30 mouse cellular contexts compared by ENCODE assay signal in genomic region chr2:164758692-164759091, GRCm38 (mm10). TPM values are rescaled to one million over a fixed set of nuclear protein-coding genes. Genes with fewer than 3 reads are reported as not detected.
DNase-seq lines count a peak whose midpoint lies in the region; ATAC-seq and TF ChIP-seq lines count a peak whose summit lies in the region.
"Had no signal": no experiment of that assay in that cellular context is flagged by ENCODE, and none has a peak within 500 bp of the region (broad histone marks: within the 10 kb centered on the region; RNA-seq: fewer than 3 reads in every experiment).

No protein-coding gene starts in this region.

- DNase-seq in heart, adult 2 months, result no peak
- DNase-seq in c-Kit-negative CD71-positive TER-119-positive erythroid progenitor cells, embryonic 14.5 days (ENCODE audit: low read depth, low spot score), result peak; percentile 67
- peak; percentile 82 for DNase-seq in liver
- no peak for DNase-seq in left cerebral cortex, adult 2 months (ENCODE audit: extremely low spot score in 1 of 2, low spot score in 2 of 2)
- DNase-seq: adrenal gland, postnatal 14 days; cerebellum, adult 11-12 months; cerebellum, postnatal 10 days; kidney, adult 2 months; layer of hippocampus, adult 9-11 months; left cerebral cortex, postnatal 4 days; lung, postnatal 4 days; right cerebral cortex, adult 18-20 months; thymus, adult 18-20 months; thymus, postnatal 36 days had no signal

- peaks cover 38% of the 10 kb centered on the region for H3K4me1 ChIP-seq in heart, embryonic 12.5 days (replicated peaks)
- H3K4me1 ChIP-seq in heart, adult 2 months (ENCODE audit: control insufficient read depth, insufficient read depth, low read length), result peaks cover 1% of the 10 kb centered on the region; the same call in 1 of the 2 replicates
- H3K4me1 ChIP-seq in liver, embryonic 16.5 days (ENCODE audit: control insufficient read depth, low read depth, low read length), result peaks cover 60% of the 10 kb centered on the region
- no peaks in the 10 kb centered on the region for H3K4me1 ChIP-seq in neural tube, embryonic 15.5 days
- H3K4me1 ChIP-seq: embryonic facial prominence, embryonic 10.5 days; forebrain, embryonic 12.5 days; limb, embryonic 15.5 days had no signal

- no peak overlapping the region for H3K9ac ChIP-seq in heart, embryonic 12.5 days
- H3K9ac ChIP-seq in heart, adult 2 months (ENCODE audit: low read depth, low read length), result no peak overlapping the region
- H3K9ac ChIP-seq in liver, embryonic 16.5 days (ENCODE audit: low read depth, low read length), result peak overlapping the region; percentile 63
- no peak overlapping the region for H3K9ac ChIP-seq in neural tube, embryonic 15.5 days (replicated peaks)
- H3K9ac ChIP-seq: forebrain, embryonic 12.5 days; hindbrain, embryonic 14.5 days; limb, embryonic 15.5 days had no signal

- peak; percentile 72 for ATAC-seq in heart, embryonic 12.5 days (ENCODE audit: insufficient number of reproducible peaks, low FRiP score)
- ATAC-seq in liver, embryonic 16.5 days (ENCODE audit: low read depth), result peak; percentile 69
- ATAC-seq in neural tube, embryonic 15.5 days (ENCODE audit: low FRiP score), result no peak
- ATAC-seq: CD4-positive, CD25-positive, alpha-beta regulatory T cell, adult 4 months; inflammation-experienced regulatory T-cells, adult 6 months; midbrain, embryonic 16.5 days had no signal

- no peak overlapping the region for H3K4me2 ChIP-seq in heart, embryonic 12.5 days
- H3K4me2 ChIP-seq in liver, embryonic 16.5 days (ENCODE audit: low read depth, low read length), result peak overlapping the region; percentile 55
- H3K4me2 ChIP-seq in neural tube, embryonic 15.5 days, result no peak overlapping the region
- H3K4me2 ChIP-seq: forebrain, embryonic 12.5 days; hindbrain, embryonic 14.5 days; limb, embryonic 15.5 days had no signal

- H3K27me3 ChIP-seq in heart, embryonic 12.5 days (replicated peaks), result no peaks in the 10 kb centered on the region
- H3K27me3 ChIP-seq in heart, adult 2 months (ENCODE audit: control insufficient read depth, insufficient read depth, low read length), result no peaks in the 10 kb centered on the region
- no peaks in the 10 kb centered on the region for H3K27me3 ChIP-seq in liver, embryonic 16.5 days (ENCODE audit: control insufficient read depth, insufficient read depth, low read depth, low read length)
- H3K27me3 ChIP-seq in neural tube, embryonic 15.5 days (replicated peaks), result no peaks in the 10 kb centered on the region
- H3K27me3 ChIP-seq: forebrain, embryonic 12.5 days; limb, embryonic 15.5 days had no signal

- no peak for TF ChIP-seq CTCF in heart, adult 2 months (IDR thresholded peaks at IDR 0.05)
- TF ChIP-seq CTCF in left cerebral cortex, adult 2 months (IDR thresholded peaks at IDR 0.05), result no peak

- H3K79me2 ChIP-seq in heart, adult 2 months (replicated peaks; ENCODE audit: control insufficient read depth, insufficient read depth, low read length), result no peaks in the 10 kb centered on the region

- no peak for TF ChIP-seq POLR2A in heart, adult 2 months (IDR thresholded peaks at IDR 0.05; ENCODE audit: insufficient read depth, low read depth, low read length)

- no peak for TF ChIP-seq EP300 in heart, adult 2 months (IDR thresholded peaks at IDR 0.05; ENCODE audit: insufficient read depth, low read depth, low read length)

- H3K36me3 ChIP-seq in heart, embryonic 12.5 days, result peaks cover 99% of the 10 kb centered on the region
- H3K36me3 ChIP-seq in heart, adult 2 months (ENCODE audit: control insufficient read depth, insufficient read depth, low read length), result peaks cover 17% of the 10 kb centered on the region
- H3K36me3 ChIP-seq in liver, embryonic 16.5 days (ENCODE audit: control insufficient read depth, insufficient read depth), result peaks cover 76% of the 10 kb centered on the region
- H3K36me3 ChIP-seq in neural tube, embryonic 15.5 days, result peaks cover 100% of the 10 kb centered on the region

- WGBS in heart, embryonic 12.5 days, result 53% methylated on average over 1 of the region's 1 CpGs
- 63% methylated on average over 1 of the region's 1 CpGs for WGBS in heart, adult 2 months
- 50% methylated on average over 1 of the region's 1 CpGs for WGBS in liver, embryonic 16.5 days (ENCODE audit: insufficient replicate concordance)
- WGBS in neural tube, embryonic 15.5 days, result 89% methylated on average over 1 of the region's 1 CpGs

- no peaks in the 10 kb centered on the region for H3K9me3 ChIP-seq in heart, embryonic 12.5 days (replicated peaks)
- H3K9me3 ChIP-seq in liver, embryonic 16.5 days (replicated peaks; ENCODE audit: control insufficient read depth, low read length), result no peaks in the 10 kb centered on the region
- no peaks in the 10 kb centered on the region for H3K9me3 ChIP-seq in neural tube, embryonic 15.5 days (replicated peaks)
- H3K9me3 ChIP-seq: embryonic facial prominence, embryonic 10.5 days; forebrain, embryonic 12.5 days; limb, embryonic 15.5 days had no signal

- H3K27ac ChIP-seq in heart, embryonic 12.5 days (ENCODE audit: poor library complexity, severe bottlenecking), result no peak overlapping the region
- H3K27ac ChIP-seq in heart, adult 2 months, result no peak overlapping the region
- H3K27ac ChIP-seq in liver, embryonic 16.5 days (ENCODE audit: low read length), result peak overlapping the region; percentile 93
- no peak overlapping the region for H3K27ac ChIP-seq in neural tube, embryonic 15.5 days (replicated peaks)
- H3K27ac ChIP-seq in left cerebral cortex, adult 2 months, result no peak overlapping the region
- H3K27ac ChIP-seq: embryonic facial prominence, embryonic 10.5 days; forebrain, embryonic 12.5 days; gastrocnemius, adult 2 months; hindbrain, embryonic 14.5 days; kidney, postnatal 0 days; limb, embryonic 15.5 days had no signal

- no peak overlapping the region for H3K4me3 ChIP-seq in heart, embryonic 12.5 days
- no peak overlapping the region for H3K4me3 ChIP-seq in heart, adult 2 months
- peak overlapping the region; percentile 2; the same call in 1 of the 2 replicates for H3K4me3 ChIP-seq in liver, embryonic 16.5 days (ENCODE audit: low read depth, low read length)
- no peak overlapping the region for H3K4me3 ChIP-seq in neural tube, embryonic 15.5 days (replicated peaks)
- H3K4me3 ChIP-seq in left cerebral cortex, adult 2 months, result no peak overlapping the region
- H3K4me3 ChIP-seq: embryonic facial prominence, embryonic 10.5 days; forebrain, embryonic 12.5 days; gastrocnemius, adult 2 months; limb, embryonic 15.5 days had no signal

- intact Hi-C loops in heart, adult 2 months (cut with DNase I), result no loop called here
- intact Hi-C loops in left cerebral cortex, adult 2 months (cut with DNase I), result no loop called here

RNA-seq across cellular contexts. Expression of gene Ube2c, which starts 11.0 kb away (rescaled TPM):
- polyA plus RNA-seq in heart, embryonic 12.5 days (2016; fragmentation: Nextera tagmentation; extraction: Ambion mirVana), result 455 and 459 TPM in 2 replicates
- 1 to 10 TPM; 1.5 to 4.2 TPM for total RNA-seq in heart, adult 2 months (2021)
- polyA plus RNA-seq in heart, adult 2 months (2012; rRNA removed), result 3.0 and 7.3 TPM in 2 replicates
- 632 and 661 TPM in 2 replicates for polyA plus RNA-seq in liver, embryonic 16.5 days (2015; fragmentation: Nextera tagmentation; extraction: Ambion mirVana)
- 42.8 and 134 TPM in 2 replicates for polyA plus RNA-seq in neural tube, embryonic 15.5 days (2015; fragmentation: Nextera tagmentation; extraction: Ambion mirVana)
- under 1 TPM in 1 of 2 experiments, not detected in 1; 0.36 TPM for total RNA-seq in left cerebral cortex, adult 2 months (2021)

RNA-seq across cellular contexts. Expression of gene Dnttip1, which starts 12.9 kb away (rescaled TPM):
- polyA plus RNA-seq in heart, embryonic 12.5 days (2016; fragmentation: Nextera tagmentation; extraction: Ambion mirVana), result 62.9 and 71.0 TPM in 2 replicates
- total RNA-seq in heart, adult 2 months (2021), result 10 to 100 TPM; 21.8 to 21.9 TPM
- 15.0 and 15.9 TPM in 2 replicates for polyA plus RNA-seq in heart, adult 2 months (2012; rRNA removed)
- polyA plus RNA-seq in liver, embryonic 16.5 days (2015; fragmentation: Nextera tagmentation; extraction: Ambion mirVana), result 40.1 and 43.1 TPM in 2 replicates
- polyA plus RNA-seq in neural tube, embryonic 15.5 days (2015; fragmentation: Nextera tagmentation; extraction: Ambion mirVana), result 51.0 and 56.4 TPM in 2 replicates
- total RNA-seq in left cerebral cortex, adult 2 months (2021), result 10 to 100 TPM; 37.6 to 37.9 TPM

RNA-seq across cellular contexts. Expression of gene Wfdc3, which starts 13.0 kb away (rescaled TPM):
- polyA plus RNA-seq in heart, embryonic 12.5 days (2016; fragmentation: Nextera tagmentation; extraction: Ambion mirVana), result 0.32 and 0.71 TPM in 2 replicates
- total RNA-seq in heart, adult 2 months (2021), result not detected
- polyA plus RNA-seq in heart, adult 2 months (2012; rRNA removed), result 0.31 and 0.50 TPM in 2 replicates
- 1.5 and 1.7 TPM in 2 replicates for polyA plus RNA-seq in liver, embryonic 16.5 days (2015; fragmentation: Nextera tagmentation; extraction: Ambion mirVana)
- 1.1 and 1.3 TPM in 2 replicates for polyA plus RNA-seq in neural tube, embryonic 15.5 days (2015; fragmentation: Nextera tagmentation; extraction: Ambion mirVana)
- 1 to 10 TPM; 1.4 to 1.6 TPM for total RNA-seq in left cerebral cortex, adult 2 months (2021)
- total RNA-seq: gastrocnemius, adult 2 months; gastrocnemius, postnatal 4 days; megakaryocyte-erythroid progenitor cell, adult 5-6 weeks had no signal
- polyA plus RNA-seq: CD4-positive, CD25-positive, alpha-beta regulatory T cell, adult 4 months; inflammation-experienced regulatory T-cells, adult 6 months had no signal

RNA-seq across cellular contexts. Expression of gene Tnnc2, which starts 21.1 kb away (rescaled TPM):
- polyA plus RNA-seq in heart, embryonic 12.5 days (2016; fragmentation: Nextera tagmentation; extraction: Ambion mirVana), result 0.36 and 1.6 TPM in 2 replicates
- under 1 TPM in 1 of 2 experiments, not detected in 1; 0.50 TPM for total RNA-seq in heart, adult 2 months (2021)
- polyA plus RNA-seq in heart, adult 2 months (2012; rRNA removed), result not detected in 2 replicates
- polyA plus RNA-seq in liver, embryonic 16.5 days (2015; fragmentation: Nextera tagmentation; extraction: Ambion mirVana), result 29.4 and 67.5 TPM in 2 replicates
- polyA plus RNA-seq in neural tube, embryonic 15.5 days (2015; fragmentation: Nextera tagmentation; extraction: Ambion mirVana), result 27.5 and 55.6 TPM in 2 replicates
- 1 to 10 TPM in 1 of 2 experiments, not detected in 1; 1.1 TPM for total RNA-seq in left cerebral cortex, adult 2 months (2021)
- total RNA-seq: heart, postnatal 25 days; left cerebral cortex, postnatal 4 days; megakaryocyte-erythroid progenitor cell, adult 5-6 weeks had no signal
- polyA plus RNA-seq: CD4-positive, CD25-positive, alpha-beta regulatory T cell, adult 4 months; embryonic facial prominence, embryonic 10.5 days; inflammation-experienced regulatory T-cells, adult 6 months; small intestine, adult 2 months had no signal

RNA-seq across cellular contexts. Expression of gene Snx21, which starts 26.9 kb away (rescaled TPM):
- 30.8 and 31.7 TPM in 2 replicates for polyA plus RNA-seq in heart, embryonic 12.5 days (2016; fragmentation: Nextera tagmentation; extraction: Ambion mirVana)
- total RNA-seq in heart, adult 2 months (2021), result 10 to 100 TPM; 21.2 to 30.3 TPM
- 24.7 and 29.0 TPM in 2 replicates for polyA plus RNA-seq in heart, adult 2 months (2012; rRNA removed)
- 9.4 and 12.1 TPM in 2 replicates for polyA plus RNA-seq in liver, embryonic 16.5 days (2015; fragmentation: Nextera tagmentation; extraction: Ambion mirVana)
- polyA plus RNA-seq in neural tube, embryonic 15.5 days (2015; fragmentation: Nextera tagmentation; extraction: Ambion mirVana), result 41.3 and 46.6 TPM in 2 replicates
- total RNA-seq in left cerebral cortex, adult 2 months (2021), result 10 to 100 TPM; 54.4 to 57.2 TPM

Comparison
In these comparisons a context has a peak if more than half of its experiments do, and no peak if none do; other contexts are left out.
1. DNase-seq: peak in c-Kit-negative CD71-positive TER-119-positive erythroid progenitor cells, embryonic 14.5 days (single experiment) and liver (single experiment); none in heart, adult 2 months (0 of 2) and left cerebral cortex, adult 2 months (0 of 2).